Mouse (Mus musculus): Measurements from ENCODE around the gene Baat. TPM values are rescaled to one million over a fixed set of nuclear protein-coding genes. Genes with fewer than 3 reads are reported as not detected.

The Baat gene
- total RNA-seq, 1 experiment, result 0.18 TPM

GRCm38 (mm10) chr4:49473435-49474100 is 32.8 kb downstream of the Baat start, which contains the start of gene Acnat1:
Gene Acnat1, minus strand, starts transcription at chr4:49473912.
- Histone ChIP-seq H3K4me3 (ENCODE audit: insufficient read depth in 1 of 2, low read depth in 1 of 2, low read length in 2 of 2, poor library complexity in 1 of 2, severe bottlenecking in 1 of 2) (no peak within 1 kb of the TSS), H3K36me3 (ENCODE audit: control insufficient read depth, insufficient read depth, low read length, poor library complexity, severe bottlenecking) (no peaks in the 10 kb centered on the region), H3K4me1 (ENCODE audit: control insufficient read depth in 2 of 2, insufficient read depth in 2 of 2, low read length in 2 of 2, poor library complexity in 1 of 2) (no peaks in the 10 kb centered on the region), H3K27ac (ENCODE audit: insufficient read depth, low read depth, low read length, poor library complexity, severe bottlenecking) (no peak within 1 kb of the TSS), H3K9ac (ENCODE audit: insufficient read depth, low read depth, low read length, poor library complexity, severe bottlenecking) (no peak within 1 kb of the TSS), H3K9me3 (ENCODE audit: control insufficient read depth, insufficient read depth, low read depth, low read length) (no peaks in the 10 kb centered on the region)
- no peak for DNase-seq (ENCODE audit: low read depth, low spot score)
- no peak for TF ChIP-seq ZC3H11A (IDR thresholded peaks at IDR 0.05; ENCODE audit: borderline replicate concordance, low read depth, low read length)
- TF ChIP-seq CHD2 (IDR thresholded peaks at IDR 0.05; ENCODE audit: low read depth, low read length), result no peak
- TF ChIP-seq ZNF384 (IDR thresholded peaks at IDR 0.05; ENCODE audit: low read depth, low read length), result no peak
- TF ChIP-seq HCFC1 (IDR thresholded peaks at IDR 0.05; ENCODE audit: borderline replicate concordance, insufficient read depth, low read length), result no peak
- TF ChIP-seq MAFK (IDR thresholded peaks at IDR 0.05; ENCODE audit: insufficient read depth, low read depth, low read length), result no peak
- in situ Hi-C loops (cut with MboI; ENCODE audit: low sequenced_read_pairs in 2 of 2, unreplicated experiment in 2 of 2), result no loop called here

- Histone ChIP-seq H3K36me3 (ENCODE audit: control insufficient read depth, insufficient read depth, low read length, poor library complexity, severe bottlenecking) (no peaks in the 10 kb centered on the region), H3K9ac (ENCODE audit: insufficient read depth, low read depth, low read length, poor library complexity, severe bottlenecking) (no peak overlapping the region), H3K4me1 (ENCODE audit: control insufficient read depth in 2 of 2, insufficient read depth in 2 of 2, low read length in 2 of 2, poor library complexity in 1 of 2) (0 out of 4 replicates have a peak, but pooled peaks cover 0 to 1% of the 10 kb centered on the region in 2 experiments), H3K4me3 (ENCODE audit: insufficient read depth in 1 of 2, low read depth in 1 of 2, low read length in 2 of 2, poor library complexity in 1 of 2, severe bottlenecking in 1 of 2) (no peak overlapping the region), H3K27ac (ENCODE audit: insufficient read depth, low read depth, low read length, poor library complexity, severe bottlenecking) (no peak overlapping the region), H3K9me3 (ENCODE audit: control insufficient read depth, insufficient read depth, low read depth, low read length) (no peaks in the 10 kb centered on the region)
- no peak for DNase-seq (ENCODE audit: low read depth, low spot score)
- in situ Hi-C loops (cut with MboI; ENCODE audit: low sequenced_read_pairs in 2 of 2, unreplicated experiment in 2 of 2), result no loop called here
- TF ChIP-seq MAFK (IDR thresholded peaks at IDR 0.05; ENCODE audit: insufficient read depth, low read depth, low read length) (no peak), ZNF384 (IDR thresholded peaks at IDR 0.05; ENCODE audit: low read depth, low read length) (no peak), CHD2 (IDR thresholded peaks at IDR 0.05; ENCODE audit: low read depth, low read length) (no peak), ZC3H11A (IDR thresholded peaks at IDR 0.05; ENCODE audit: borderline replicate concordance, low read depth, low read length) (no peak), HCFC1 (IDR thresholded peaks at IDR 0.05; ENCODE audit: borderline replicate concordance, insufficient read depth, low read length) (no peak)
These were observed 36.8 kb downstream of the Baat start for GRCm38 (mm10) chr4:49469435-49470151.

GRCm38 (mm10) chr4:49467360-49467759 is 39.0 kb downstream of the Baat start:
- Histone ChIP-seq H3K9me3 (ENCODE audit: control insufficient read depth, insufficient read depth, low read depth, low read length) (no peaks in the 10 kb centered on the region), H3K9ac (ENCODE audit: insufficient read depth, low read depth, low read length, poor library complexity, severe bottlenecking) (0 out of 2 replicates have a peak overlapping the region, but pooled peaks have one; percentile 59), H3K36me3 (ENCODE audit: control insufficient read depth, insufficient read depth, low read length, poor library complexity, severe bottlenecking) (no peaks in the 10 kb centered on the region), H3K27ac (ENCODE audit: insufficient read depth, low read depth, low read length, poor library complexity, severe bottlenecking) (no peak overlapping the region), H3K4me1 (ENCODE audit: control insufficient read depth in 2 of 2, insufficient read depth in 2 of 2, low read length in 2 of 2, poor library complexity in 1 of 2) (0 out of 4 replicates have a peak, but pooled peaks cover 0 to 1% of the 10 kb centered on the region in 2 experiments), H3K4me3 (ENCODE audit: insufficient read depth in 1 of 2, low read depth in 1 of 2, low read length in 2 of 2, poor library complexity in 1 of 2, severe bottlenecking in 1 of 2) (peak overlapping the region; percentile 60 to 73)
- in situ Hi-C loops (cut with MboI; ENCODE audit: low sequenced_read_pairs in 2 of 2, unreplicated experiment in 2 of 2), result no loop called here
- TF ChIP-seq ZNF384 (IDR thresholded peaks at IDR 0.05; ENCODE audit: low read depth, low read length) (no peak), CHD2 (IDR thresholded peaks at IDR 0.05; ENCODE audit: low read depth, low read length) (no peak), ZC3H11A (IDR thresholded peaks at IDR 0.05; ENCODE audit: borderline replicate concordance, low read depth, low read length) (no peak)
- peak; percentile 29 for DNase-seq (ENCODE audit: low read depth, low spot score)

GRCm38 (mm10) chr4:49456171-49456570 is 50.2 kb downstream of the Baat start:
- Histone ChIP-seq H3K9me3 (ENCODE audit: control insufficient read depth, insufficient read depth, low read depth, low read length) (no peaks in the 10 kb centered on the region), H3K36me3 (ENCODE audit: control insufficient read depth, insufficient read depth, low read length, poor library complexity, severe bottlenecking) (no peaks in the 10 kb centered on the region), H3K4me3 (ENCODE audit: insufficient read depth in 1 of 2, low read depth in 1 of 2, low read length in 2 of 2, poor library complexity in 1 of 2, severe bottlenecking in 1 of 2) (no peak overlapping the region), H3K9ac (ENCODE audit: insufficient read depth, low read depth, low read length, poor library complexity, severe bottlenecking) (no peak overlapping the region), H3K27ac (ENCODE audit: insufficient read depth, low read depth, low read length, poor library complexity, severe bottlenecking) (no peak overlapping the region), H3K4me1 (ENCODE audit: control insufficient read depth in 2 of 2, insufficient read depth in 2 of 2, low read length in 2 of 2, poor library complexity in 1 of 2) (no peaks in the 10 kb centered on the region)
- DNase-seq (ENCODE audit: low read depth, low spot score), result no peak
- TF ChIP-seq HCFC1 (IDR thresholded peaks at IDR 0.05; ENCODE audit: borderline replicate concordance, insufficient read depth, low read length), result no peak
- no peak for TF ChIP-seq ZNF384 (IDR thresholded peaks at IDR 0.05; ENCODE audit: low read depth, low read length)
- in situ Hi-C loops (cut with MboI; ENCODE audit: low sequenced_read_pairs in 2 of 2, unreplicated experiment in 2 of 2), result no loop called here

Measured in ES-E14 (cell line).